Mouse (Mus musculus) forebrain, embryonic 15.5 days (tissue): ENCODE measurements around the gene Rflna. TPM values are rescaled to one million over a fixed set of nuclear protein-coding genes. Genes with fewer than 3 reads are reported as not detected.

Experiments
- ATAC-seq: fragments of 200-750 bp; cut with Nextera tagmentation; replicated peaks from 2 replicates; pipeline ENCODE4 v1.8.0; 2017; ENCODE audit warnings: mild to moderate bottlenecking, moderate TSS enrichment, moderate library complexity
- H3K27ac ChIP-seq: fragments of 300-500 bp; sonication (generic); replicated peaks from 2 replicates; pipeline ENCODE4 v1.5.1; 2015; ENCODE audit warnings: mild to moderate bottlenecking, inconsistent platforms
- H3K27me3 ChIP-seq: fragments of 300-500 bp; sonication (generic); 2 replicates; pipeline ENCODE4 v1.6.1; 2015; ENCODE audit warnings: inconsistent platforms
- H3K36me3 ChIP-seq: fragments of 300-500 bp; sonication (generic); 2 replicates; pipeline ENCODE4 v1.6.1; 2015; ENCODE audit warnings: mild to moderate bottlenecking, inconsistent platforms
- H3K4me1 ChIP-seq: fragments of 300-500 bp; sonication (generic); 2 replicates; pipeline ENCODE4 v1.6.1; 2015; ENCODE audit warnings: inconsistent platforms
- H3K4me2 ChIP-seq: fragments of 300-500 bp; sonication (generic); replicated peaks from 2 replicates; pipeline ENCODE4 v1.6.1; 2015; ENCODE audit warnings: mild to moderate bottlenecking, inconsistent platforms
- H3K4me3 ChIP-seq: fragments of 300-500 bp; sonication (generic); 2 replicates; pipeline ENCODE4 v1.5.1; 2015; ENCODE audit warnings: mild to moderate bottlenecking, inconsistent platforms
- H3K9ac ChIP-seq: fragments of 300-500 bp; sonication (generic); replicated peaks from 2 replicates; pipeline ENCODE4 v1.6.1; 2015; ENCODE audit warnings: mild to moderate bottlenecking, inconsistent platforms
- H3K9me3 ChIP-seq: fragments of 300-500 bp; sonication (generic); 2 replicates; pipeline ENCODE4 v1.6.1; 2016; ENCODE audit warnings: inconsistent platforms
- WGBS: fragments of 180-500 bp; shearing (Covaris S2); methylation state at CpG from one replicate; pipeline ENCODE4 v1.1.7; 2015; ENCODE audit warnings: mixed read lengths; 5-methylcytosine and 5-hydroxymethylcytosine counted together
- polyA plus RNA-seq: library from polyadenylated mRNA; unstranded; fragments of >200 nt; fragmentation: Nextera tagmentation; extraction: Ambion mirVana; gene quantifications from 2 replicates; pipeline ENCODE4 v1.2.1, GENCODE M21; 2015

The Rflna gene
- polyA plus RNA-seq, 1 experiment from 2014 or later: 2.5 TPM

GRCm38 (mm10) chr5:125039377-125040027 lies 36.5 kb downstream of the Rflna start:
- no peak for ATAC-seq
- WGBS: 90% methylated on average over 8 of the region's 8 CpGs

GRCm38 (mm10) chr5:125040128-125040584 lies 37.1 kb downstream of the Rflna start:
- H3K27me3 ChIP-seq: no peaks in the 10 kb centered on the region
- H3K9me3 ChIP-seq: no peaks in the 10 kb centered on the region
- H3K9ac ChIP-seq: no peak overlapping the region
- H3K4me3 ChIP-seq: no peak overlapping the region
- WGBS: 77% methylated on average over 5 of the region's 5 CpGs
- peaks cover 33% of the 10 kb centered on the region for H3K36me3 ChIP-seq
- H3K4me1 ChIP-seq: 0 out of 2 replicates have a peak, but pooled peaks cover 5% of the 10 kb centered on the region
- H3K4me2 ChIP-seq: no peak overlapping the region
- ATAC-seq: no peak
- no peak overlapping the region; the same call in 1 of the 2 replicates for H3K27ac ChIP-seq

More at GRCm38 (mm10) chr5:125039377-125040027, 36.5 kb downstream of the Rflna start:
- peaks cover 36% of the 10 kb centered on the region for H3K36me3 ChIP-seq
- no peaks in the 10 kb centered on the region for H3K27me3 ChIP-seq
- no peak overlapping the region for H3K9ac ChIP-seq
- 0 out of 2 replicates have a peak, but pooled peaks cover 5% of the 10 kb centered on the region for H3K4me1 ChIP-seq
- H3K27ac ChIP-seq: no peak overlapping the region
- H3K4me2 ChIP-seq: no peak overlapping the region
- no peaks in the 10 kb centered on the region for H3K9me3 ChIP-seq
- H3K4me3 ChIP-seq: no peak overlapping the region

GRCm38 (mm10) chr5:125041578-125041977 lies 38.6 kb downstream of the Rflna start:
- Histone ChIP-seq H3K9ac (no peak overlapping the region), H3K4me3 (no peak overlapping the region), H3K27ac (no peak overlapping the region), H3K4me1 (0 out of 2 replicates have a peak, but pooled peaks cover 12% of the 10 kb centered on the region), H3K36me3 (peaks cover 26% of the 10 kb centered on the region), H3K27me3 (no peaks in the 10 kb centered on the region), H3K9me3 (no peaks in the 10 kb centered on the region), H3K4me2 (no peak overlapping the region)
- ATAC-seq: no peak
- 90% methylated on average over 9 of the region's 9 CpGs for WGBS

- 0 out of 2 replicates have a peak, but pooled peaks cover 12% of the 10 kb centered on the region for H3K4me1 ChIP-seq
- ATAC-seq: no peak
- no peak overlapping the region; the same call in 1 of the 2 replicates for H3K27ac ChIP-seq
- no peaks in the 10 kb centered on the region for H3K9me3 ChIP-seq
- no peak overlapping the region for H3K9ac ChIP-seq
- 79% methylated on average over 6 of the region's 6 CpGs for WGBS
- H3K4me2 ChIP-seq: no peak overlapping the region
- no peaks in the 10 kb centered on the region for H3K27me3 ChIP-seq
- peaks cover 27% of the 10 kb centered on the region for H3K36me3 ChIP-seq
- no peak overlapping the region for H3K4me3 ChIP-seq
Observed at GRCm38 (mm10) chr5:125043448-125043847, 40.4 kb downstream of the Rflna start.

DNA sequence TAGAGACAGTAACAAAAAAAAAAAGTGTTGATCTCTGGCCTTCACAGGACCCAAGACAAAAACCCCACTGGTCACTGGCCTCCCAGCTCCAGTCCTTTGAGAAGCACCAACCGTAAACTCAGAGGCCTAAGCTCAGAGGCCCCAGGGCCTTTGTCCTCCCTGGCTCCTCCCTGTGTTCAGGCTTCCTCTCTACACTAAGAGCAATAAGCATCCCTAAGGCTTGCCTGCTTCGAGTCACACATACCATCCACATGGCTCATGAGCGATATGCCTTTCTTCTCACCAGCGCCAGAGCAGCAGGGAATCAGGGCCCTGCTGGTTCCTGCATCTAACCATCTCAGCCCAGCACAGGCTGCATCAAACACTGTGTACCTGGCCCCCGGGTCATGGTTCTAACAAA lies 42.2 kb downstream of the Rflna start:
- H3K4me1 ChIP-seq: 0 out of 2 replicates have a peak, but pooled peaks cover 10% of the 10 kb centered on the region
- H3K4me2 ChIP-seq: no peak overlapping the region
- peak overlapping the region; percentile 7; the same call in 1 of the 2 replicates for H3K27ac ChIP-seq
- no peaks in the 10 kb centered on the region for H3K27me3 ChIP-seq
- no peaks in the 10 kb centered on the region for H3K9me3 ChIP-seq
- peaks cover 36% of the 10 kb centered on the region for H3K36me3 ChIP-seq
- WGBS: 5% methylated on average over 5 of the region's 5 CpGs
- no peak for ATAC-seq
- no peak overlapping the region for H3K4me3 ChIP-seq
- H3K9ac ChIP-seq: no peak overlapping the region

DNA sequence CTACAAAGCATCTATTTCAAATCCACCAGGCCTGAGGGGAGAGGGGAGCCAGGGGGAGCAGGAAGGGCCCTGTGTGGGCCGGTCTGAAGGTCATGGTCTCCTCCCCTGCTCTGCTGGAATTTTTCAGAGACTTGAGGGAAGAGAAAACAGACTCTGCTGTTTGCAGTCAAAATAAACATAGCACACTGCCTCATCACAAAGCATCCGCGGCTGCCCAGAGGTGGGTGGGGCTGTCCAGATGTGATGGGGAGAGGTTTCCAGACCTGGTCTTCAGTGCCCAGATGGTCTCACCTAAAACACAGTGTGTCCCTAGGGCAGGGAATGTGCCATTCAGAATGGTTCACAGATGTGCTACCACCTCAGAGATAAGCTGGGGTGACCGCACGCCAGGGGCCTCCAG lies 43.4 kb downstream of the Rflna start:
- H3K4me3 ChIP-seq: no peak overlapping the region
- H3K9ac ChIP-seq: no peak overlapping the region
- ATAC-seq: no peak
- no peaks in the 10 kb centered on the region for H3K27me3 ChIP-seq
- 0 out of 2 replicates have a peak, but pooled peaks cover 7% of the 10 kb centered on the region for H3K4me1 ChIP-seq
- peaks cover 43% of the 10 kb centered on the region for H3K36me3 ChIP-seq
- no peaks in the 10 kb centered on the region for H3K9me3 ChIP-seq
- H3K27ac ChIP-seq: no peak overlapping the region
- no peak overlapping the region for H3K4me2 ChIP-seq
- 81% methylated on average over 5 of the region's 5 CpGs for WGBS

GRCm38 (mm10) chr5:125049481-125049880 lies 46.5 kb downstream of the Rflna start:
- Histone ChIP-seq H3K9me3 (no peaks in the 10 kb centered on the region), H3K27me3 (no peaks in the 10 kb centered on the region), H3K9ac (no peak overlapping the region), H3K4me1 (peaks cover 18% of the 10 kb centered on the region), H3K4me3 (no peak overlapping the region), H3K27ac (no peak overlapping the region), H3K36me3 (peaks cover 41% of the 10 kb centered on the region), H3K4me2 (no peak overlapping the region)
- 95% methylated on average over 4 of the region's 4 CpGs for WGBS
- ATAC-seq: no peak

- Histone ChIP-seq H3K27ac (peak overlapping the region; percentile 66), H3K9me3 (no peaks in the 10 kb centered on the region), H3K4me3 (no peak overlapping the region), H3K4me2 (no peak overlapping the region), H3K4me1 (peaks cover 25% of the 10 kb centered on the region), H3K27me3 (no peaks in the 10 kb centered on the region), H3K36me3 (peaks cover 30% of the 10 kb centered on the region), H3K9ac (no peak overlapping the region)
- 72% methylated on average over 10 of the region's 10 CpGs for WGBS
- peak; percentile 33; the same call in 1 of the 2 replicates for ATAC-seq
Observed at GRCm38 (mm10) chr5:125052237-125052602, 49.2 kb downstream of the Rflna start.

DNA sequence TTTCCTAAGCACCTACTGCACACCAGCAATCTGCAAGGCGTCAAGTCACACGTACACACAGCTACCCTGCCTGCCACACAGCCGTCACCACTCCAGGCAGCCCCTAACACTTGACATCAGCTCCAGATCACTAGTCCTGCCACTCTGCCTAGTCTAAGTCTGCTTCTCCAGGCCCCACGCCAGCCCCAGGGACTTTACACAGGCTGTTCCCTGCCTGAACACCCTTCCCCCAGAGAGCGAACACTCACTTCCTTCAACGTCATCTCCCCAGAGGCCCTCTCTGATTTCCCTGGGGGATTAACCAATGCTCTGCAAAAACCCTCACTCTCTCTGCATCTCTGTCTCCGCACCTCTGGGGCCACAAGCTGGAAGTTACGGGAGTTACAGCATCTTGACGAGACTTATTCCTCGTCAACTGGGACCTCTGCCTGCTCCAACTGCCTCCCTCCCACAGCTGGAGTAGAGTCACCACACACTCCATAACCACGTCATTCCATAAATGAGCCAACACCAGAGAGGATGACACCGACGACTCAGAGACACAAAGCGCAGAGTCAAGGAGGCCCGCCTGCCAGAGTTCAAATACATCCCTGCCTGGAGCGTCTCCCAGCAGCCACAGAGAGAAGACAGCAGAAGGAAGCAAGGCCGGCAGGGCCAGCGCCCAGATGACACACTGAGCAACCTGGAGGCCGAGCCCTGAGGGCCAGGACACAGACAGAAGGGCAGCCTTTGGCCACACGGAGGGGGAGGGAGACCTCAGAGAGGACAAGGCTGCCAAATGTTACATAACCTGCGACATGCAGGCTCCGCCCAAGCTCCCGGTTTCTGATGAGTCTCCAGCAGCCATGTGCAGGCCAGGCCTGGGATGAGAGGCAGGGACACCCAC lies 49.8 kb downstream of the Rflna start:
- peaks cover 24% of the 10 kb centered on the region for H3K36me3 ChIP-seq
- peak; percentile 44 for ATAC-seq
- no peaks in the 10 kb centered on the region for H3K27me3 ChIP-seq
- H3K27ac ChIP-seq: peak overlapping the region; percentile 66
- H3K9ac ChIP-seq: no peak overlapping the region
- peaks cover 32% of the 10 kb centered on the region for H3K4me1 ChIP-seq
- no peak overlapping the region for H3K4me3 ChIP-seq
- no peak overlapping the region for H3K4me2 ChIP-seq
- H3K9me3 ChIP-seq: no peaks in the 10 kb centered on the region
- 69% methylated on average over 23 of the region's 23 CpGs for WGBS

DNA sequence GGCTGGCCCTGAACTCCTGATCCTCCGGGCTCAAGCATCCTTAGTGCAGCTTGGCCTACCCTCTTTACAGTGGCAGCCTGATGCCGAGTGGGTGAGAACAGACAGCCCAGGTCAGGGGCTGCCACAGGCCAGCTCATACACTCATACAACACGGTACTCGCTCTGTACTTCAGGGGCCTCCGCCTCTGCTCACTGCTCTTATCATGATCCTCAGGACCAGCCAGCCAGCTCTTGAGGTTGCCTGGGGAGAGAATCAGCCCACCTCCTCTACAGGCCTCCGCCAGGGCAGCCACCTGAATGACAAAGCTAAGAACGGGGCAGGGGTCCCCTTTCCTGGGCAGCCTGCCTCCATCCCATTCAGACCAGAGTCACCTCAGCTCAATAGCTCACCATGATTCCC lies 50.6 kb downstream of the Rflna start:
- H3K4me2 ChIP-seq: no peak overlapping the region
- H3K36me3 ChIP-seq: peaks cover 16% of the 10 kb centered on the region
- H3K4me3 ChIP-seq: no peak overlapping the region
- peak overlapping the region; percentile 66 for H3K27ac ChIP-seq
- H3K4me1 ChIP-seq: peaks cover 40% of the 10 kb centered on the region
- no peak for ATAC-seq
- H3K9me3 ChIP-seq: no peaks in the 10 kb centered on the region
- no peak overlapping the region for H3K9ac ChIP-seq
- WGBS: 75% methylated on average over 7 of the region's 7 CpGs
- H3K27me3 ChIP-seq: no peaks in the 10 kb centered on the region

DNA sequence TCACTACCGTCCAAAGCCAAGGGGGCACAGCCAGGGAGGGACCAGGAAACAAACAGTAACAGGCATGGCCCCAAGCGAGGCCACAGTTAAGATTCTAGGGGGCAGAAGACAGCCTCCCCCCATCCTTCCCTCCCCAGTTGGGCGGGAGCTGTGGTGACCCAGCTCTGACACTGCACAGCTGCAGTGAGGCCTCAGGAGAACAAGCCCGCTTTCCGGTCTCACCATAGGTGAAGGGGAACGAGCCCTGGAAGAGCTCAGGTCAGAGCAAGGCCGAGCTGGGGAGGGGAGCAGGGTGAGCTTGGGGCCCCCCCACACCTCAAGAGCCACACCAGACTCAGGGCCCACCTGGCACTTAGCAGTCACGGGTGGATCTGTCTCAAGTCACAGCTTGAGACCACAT lies 52.9 kb downstream of the Rflna start:
- H3K9ac ChIP-seq: no peak overlapping the region
- H3K27ac ChIP-seq: 0 out of 2 replicates have a peak overlapping the region, but pooled peaks have one; percentile 14
- H3K9me3 ChIP-seq: no peaks in the 10 kb centered on the region
- H3K4me2 ChIP-seq: no peak overlapping the region
- H3K36me3 ChIP-seq: peaks cover 2% of the 10 kb centered on the region; the same call in 1 of the 2 replicates
- peaks cover 51% of the 10 kb centered on the region for H3K4me1 ChIP-seq
- no peak overlapping the region for H3K4me3 ChIP-seq
- ATAC-seq: no peak
- 69% methylated on average over 8 of the region's 8 CpGs for WGBS
- no peaks in the 10 kb centered on the region for H3K27me3 ChIP-seq

DNA sequence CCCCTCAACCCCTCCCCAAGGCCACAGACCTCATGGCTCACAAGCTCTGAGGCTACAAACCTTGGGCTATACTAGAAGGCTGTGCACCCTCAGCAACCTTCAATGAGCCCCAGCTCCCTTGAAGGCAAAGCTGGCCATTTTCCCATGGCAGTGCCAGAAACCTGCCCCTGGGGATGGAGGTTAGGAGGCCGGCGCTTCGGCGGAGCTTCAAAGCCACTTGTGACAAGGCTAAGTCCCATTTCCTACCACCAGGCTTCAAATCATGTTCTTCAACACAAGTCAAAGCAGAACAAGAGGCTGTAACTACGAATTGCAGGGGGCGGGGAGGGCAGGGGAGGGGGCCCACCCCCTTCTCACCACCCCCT lies 53.3 kb downstream of the Rflna start:
- Histone ChIP-seq H3K36me3 (0 out of 2 replicates have a peak, but pooled peaks cover 2% of the 10 kb centered on the region), H3K9ac (no peak overlapping the region), H3K9me3 (no peaks in the 10 kb centered on the region), H3K4me2 (no peak overlapping the region), H3K4me3 (no peak overlapping the region), H3K4me1 (peaks cover 51% of the 10 kb centered on the region), H3K27me3 (no peaks in the 10 kb centered on the region), H3K27ac (0 out of 2 replicates have a peak overlapping the region, but pooled peaks have one; percentile 14)
- ATAC-seq: no peak
- 15% methylated on average over 6 of the region's 6 CpGs for WGBS
